Mouse (Mus musculus) hindbrain, embryonic 13.5 days (tissue): ENCODE data around the gene Abtb1. TPM values are rescaled to one million over a fixed set of nuclear protein-coding genes. Genes with fewer than 3 reads are reported as not detected.
A peak's percentile ranks its signal among the peaks of the same experiment; 100 is the strongest.

Experiments
- ATAC-seq: fragments of 200-750 bp; cut with Nextera tagmentation; 2 replicates; pipeline ENCODE4 v1.8.0; 2017; ENCODE audit warnings: moderate TSS enrichment; ENCODE audit not compliant: low FRiP score
- H3K27ac ChIP-seq: fragments of 300-500 bp; sonication (generic); 2 replicates; pipeline ENCODE4 v1.5.1; 2015; ENCODE audit warnings: inconsistent platforms, mild to moderate bottlenecking, moderate library complexity
- H3K27me3 ChIP-seq: fragments of 300-500 bp; sonication (generic); 2 replicates; pipeline ENCODE4 v1.6.1; 2015; ENCODE audit warnings: mild to moderate bottlenecking, inconsistent platforms
- H3K36me3 ChIP-seq: fragments of 300-500 bp; sonication (generic); 2 replicates; pipeline ENCODE4 v1.6.1; 2015; ENCODE audit warnings: mild to moderate bottlenecking, inconsistent platforms
- H3K4me1 ChIP-seq: fragments of 300-500 bp; sonication (generic); replicated peaks from 2 replicates; pipeline ENCODE4 v1.6.1; 2015; ENCODE audit warnings: inconsistent platforms
- H3K4me2 ChIP-seq: fragments of 300-500 bp; sonication (generic); 2 replicates; pipeline ENCODE4 v1.6.1; 2015; ENCODE audit warnings: inconsistent platforms, mild to moderate bottlenecking, moderate library complexity
- H3K4me3 ChIP-seq: fragments of 300-500 bp; sonication (generic); 2 replicates; pipeline ENCODE4 v1.5.1; 2015; ENCODE audit warnings: mild to moderate bottlenecking, inconsistent platforms
- H3K9ac ChIP-seq: fragments of 300-500 bp; sonication (generic); 2 replicates; pipeline ENCODE4 v1.6.1; 2015; ENCODE audit warnings: mild to moderate bottlenecking, inconsistent platforms
- H3K9me3 ChIP-seq: fragments of 300-500 bp; sonication (generic); 2 replicates; pipeline ENCODE4 v1.6.1; 2016; ENCODE audit warnings: inconsistent platforms
- WGBS: fragments of 180-500 bp; shearing (Covaris S2); methylation state at CpG from one replicate; pipeline ENCODE4 v1.1.7; 2015; 5-methylcytosine and 5-hydroxymethylcytosine counted together
- polyA plus RNA-seq: library from polyadenylated mRNA; unstranded; fragments of >200 nt; fragmentation: Nextera tagmentation; extraction: Ambion mirVana; gene quantifications from 2 replicates; pipeline ENCODE4 v1.2.1, GENCODE M21; 2015

Abtb1 gene
- polyA plus RNA-seq, 1 experiment from 2014 or later, result 36.3 TPM

DNA sequence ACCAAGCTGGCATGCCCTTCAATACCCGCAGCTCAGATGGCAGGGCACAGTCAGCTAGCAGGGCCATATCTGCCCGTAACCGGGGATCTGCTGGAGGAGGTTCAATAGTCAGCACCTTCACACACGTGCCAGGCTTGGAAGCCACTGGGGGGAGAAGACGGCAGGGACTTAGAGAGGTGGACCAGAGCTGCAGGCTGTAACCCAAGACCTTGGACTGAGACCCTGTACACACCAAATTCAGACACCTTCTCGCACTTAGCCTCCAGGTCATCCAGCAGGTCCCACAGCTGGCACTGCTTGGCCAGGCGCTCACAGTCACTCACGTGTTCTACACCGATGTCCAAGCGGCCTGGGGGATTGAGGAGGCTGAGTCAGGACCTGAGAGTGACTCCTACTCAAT, 3.2 kb downstream of the Abtb1 start:
- no peaks in the 10 kb centered on the region for H3K27me3 ChIP-seq
- peaks cover 52% of the 10 kb centered on the region for H3K36me3 ChIP-seq
- H3K4me1 ChIP-seq, result peaks cover 36% of the 10 kb centered on the region
- WGBS, result 92% methylated on average over 10 of the region's 10 CpGs
- H3K4me3 ChIP-seq, result no peak overlapping the region
- H3K9me3 ChIP-seq, result no peaks in the 10 kb centered on the region
- no peak overlapping the region for H3K4me2 ChIP-seq
- no peak overlapping the region for H3K9ac ChIP-seq
- no peak for ATAC-seq
- no peak overlapping the region for H3K27ac ChIP-seq

DNA sequence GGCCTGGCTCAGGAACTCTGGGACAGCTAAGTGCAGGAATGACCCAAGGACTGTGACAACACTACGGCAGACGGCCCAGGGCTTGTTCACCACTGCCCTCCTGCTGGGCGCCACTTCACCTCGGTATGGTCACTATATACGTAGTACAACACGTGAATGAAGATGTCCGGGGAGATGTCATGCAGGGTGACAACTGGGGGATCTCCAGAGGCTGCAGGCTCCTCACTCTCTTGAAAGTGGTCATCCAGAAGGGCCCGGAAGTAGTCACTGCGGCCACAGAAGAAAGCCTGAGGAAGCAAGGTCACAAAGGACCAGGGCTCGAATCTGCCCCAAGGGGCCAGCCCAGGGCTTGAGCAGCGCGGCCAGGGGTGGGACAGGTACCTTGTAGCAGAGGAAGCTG, 3.8 kb downstream of the Abtb1 start:
- H3K9ac ChIP-seq, result no peak overlapping the region
- no peaks in the 10 kb centered on the region for H3K27me3 ChIP-seq
- H3K4me1 ChIP-seq, result peaks cover 30% of the 10 kb centered on the region
- no peak for ATAC-seq
- H3K36me3 ChIP-seq, result peaks cover 46% of the 10 kb centered on the region
- H3K9me3 ChIP-seq, result no peaks in the 10 kb centered on the region
- 93% methylated on average over 12 of the region's 12 CpGs for WGBS
- no peak overlapping the region for H3K27ac ChIP-seq
- H3K4me2 ChIP-seq, result no peak overlapping the region
- no peak overlapping the region for H3K4me3 ChIP-seq

DNA sequence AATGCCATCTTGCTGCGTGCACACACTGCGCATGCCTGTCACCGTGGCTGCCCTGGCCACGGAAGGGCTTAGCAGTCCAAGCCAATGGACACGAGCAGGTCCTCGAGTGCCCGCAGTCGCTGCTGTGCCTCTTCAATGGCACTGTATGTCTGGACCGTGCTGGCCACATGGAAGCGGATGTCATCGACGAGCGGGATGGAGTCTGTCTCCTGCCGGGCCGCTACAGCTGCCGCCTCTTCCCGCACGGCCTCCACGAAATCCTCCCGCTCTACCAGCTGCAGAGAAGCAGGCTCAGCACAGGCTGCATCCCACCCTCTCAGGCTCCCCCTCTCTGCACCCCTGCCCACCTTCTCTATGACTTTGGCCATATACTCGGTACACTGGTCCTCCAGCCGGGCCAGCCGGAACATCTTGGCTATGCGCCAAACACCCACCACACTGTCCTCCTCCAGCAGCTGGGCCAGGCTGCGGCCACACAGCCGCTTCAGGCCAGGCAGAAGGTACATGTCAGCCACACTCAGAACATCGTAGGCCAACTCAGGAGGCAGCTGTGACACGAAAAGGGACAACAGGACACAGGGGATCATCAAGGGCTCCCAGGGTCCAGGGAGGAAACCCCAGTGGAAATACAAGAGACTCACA, 5.5 kb downstream of the Abtb1 start:
- no peak overlapping the region; the same call in 1 of the 2 replicates for H3K27ac ChIP-seq
- no peak overlapping the region for H3K4me3 ChIP-seq
- H3K9me3 ChIP-seq, result no peaks in the 10 kb centered on the region
- peaks cover 46% of the 10 kb centered on the region for H3K36me3 ChIP-seq
- no peak overlapping the region for H3K9ac ChIP-seq
- no peak for ATAC-seq
- peaks cover 22% of the 10 kb centered on the region for H3K4me1 ChIP-seq
- 87% methylated on average over 28 of the region's 28 CpGs for WGBS
- no peaks in the 10 kb centered on the region for H3K27me3 ChIP-seq
- no peak overlapping the region for H3K4me2 ChIP-seq

DNA sequence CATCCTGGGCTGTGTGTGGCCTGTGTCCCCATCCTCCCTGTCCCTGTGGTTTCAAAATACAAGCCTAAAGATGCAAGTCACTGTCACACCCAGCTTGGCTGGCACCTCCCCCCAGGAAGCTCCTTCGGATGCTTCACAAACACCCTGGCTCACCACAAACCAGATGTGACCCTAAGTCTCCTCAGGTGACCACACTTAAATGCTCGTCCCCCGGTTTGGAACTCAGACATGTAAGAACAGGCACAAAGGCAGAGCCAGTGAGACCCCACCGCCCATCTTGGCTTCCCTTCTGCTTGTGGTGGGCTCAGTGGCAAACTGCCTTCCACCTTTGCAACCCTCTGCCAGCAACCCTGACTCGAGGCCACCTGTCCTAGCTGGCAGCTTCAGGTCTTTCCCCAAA, 6.7 kb downstream of the Abtb1 start:
- no peak for ATAC-seq
- Histone ChIP-seq H3K9me3 (no peaks in the 10 kb centered on the region), H3K4me2 (no peak overlapping the region), H3K4me1 (peaks cover 10% of the 10 kb centered on the region), H3K36me3 (peaks cover 46% of the 10 kb centered on the region), H3K9ac (no peak overlapping the region), H3K27me3 (no peaks in the 10 kb centered on the region), H3K4me3 (no peak overlapping the region), H3K27ac (no peak overlapping the region)
- WGBS, result 82% methylated on average over 5 of the region's 5 CpGs

DNA sequence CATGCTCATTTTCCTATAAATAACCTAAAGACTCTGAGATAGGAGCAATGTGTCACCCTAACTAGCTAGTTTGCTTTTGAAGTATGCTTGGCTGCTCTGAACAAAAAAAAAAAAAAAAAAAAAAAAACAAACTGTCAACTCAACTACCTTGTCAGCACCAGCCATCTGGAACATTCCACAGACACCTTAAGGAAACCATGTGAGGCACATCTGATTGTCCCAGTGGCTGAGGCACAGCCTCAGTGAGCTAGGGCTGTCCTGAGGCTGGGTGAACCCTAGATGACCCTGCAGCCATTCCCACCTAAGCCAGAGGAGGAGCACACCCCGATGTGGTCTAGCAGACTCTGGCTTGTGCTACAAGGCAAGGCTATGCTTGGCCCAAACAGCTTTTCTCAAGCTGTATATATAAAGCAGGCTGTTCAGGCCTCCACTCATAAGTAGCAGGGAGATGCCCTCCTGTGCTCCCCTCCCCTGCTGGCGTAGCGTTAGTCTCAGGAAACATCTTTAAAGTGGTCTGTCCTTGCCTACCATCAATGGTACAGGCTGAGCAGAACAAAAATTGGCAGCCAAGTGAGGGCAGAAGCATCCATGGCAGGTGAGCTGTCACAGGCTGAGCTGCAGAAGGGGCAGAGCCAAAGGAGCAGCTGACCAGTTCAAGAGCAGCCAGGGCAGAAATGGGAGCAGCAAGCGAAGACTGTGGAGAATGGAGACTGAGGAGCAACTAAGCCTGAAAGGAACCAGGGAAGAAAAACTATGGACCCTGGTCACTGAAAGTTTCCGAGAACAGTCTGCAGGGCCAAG, 8.2 kb downstream of the Abtb1 start:
- H3K9ac ChIP-seq, result peak overlapping the region; percentile 49; the same call in 1 of the 2 replicates
- H3K27me3 ChIP-seq, result no peaks in the 10 kb centered on the region
- H3K4me1 ChIP-seq, result peaks cover 5% of the 10 kb centered on the region; the same call in 1 of the 2 replicates
- ATAC-seq, result no peak
- WGBS, result 93% methylated on average over 5 of the region's 5 CpGs
- no peak overlapping the region for H3K27ac ChIP-seq
- no peak overlapping the region for H3K4me2 ChIP-seq
- peaks cover 35% of the 10 kb centered on the region for H3K36me3 ChIP-seq
- no peak overlapping the region for H3K4me3 ChIP-seq
- no peaks in the 10 kb centered on the region for H3K9me3 ChIP-seq

DNA sequence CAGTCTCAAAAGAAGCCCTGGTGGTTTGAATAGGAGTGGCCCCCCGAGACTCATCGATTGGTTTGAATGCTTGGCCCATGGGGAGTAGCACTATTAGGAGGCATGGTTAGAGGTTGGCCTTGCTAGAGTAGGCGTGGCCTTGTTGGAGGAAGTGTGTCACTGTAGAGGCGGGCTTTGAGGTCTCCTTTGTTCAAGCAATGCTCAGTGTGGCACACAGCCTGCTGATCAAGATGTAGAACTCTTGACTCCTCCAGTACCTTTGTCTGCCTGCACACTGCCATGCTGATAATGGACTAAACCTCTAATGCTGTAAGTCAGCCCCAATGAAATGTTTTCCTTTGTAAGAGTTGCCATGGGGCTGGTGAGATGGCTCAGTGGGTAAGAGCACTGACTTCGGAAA, 9.1 kb downstream of the Abtb1 start:
- H3K27me3 ChIP-seq, result no peaks in the 10 kb centered on the region
- H3K9me3 ChIP-seq, result no peaks in the 10 kb centered on the region
- no peak overlapping the region for H3K4me2 ChIP-seq
- H3K36me3 ChIP-seq, result peaks cover 27% of the 10 kb centered on the region
- ATAC-seq, result no peak
- WGBS, result 71% methylated on average over 5 of the region's 5 CpGs
- peaks cover 9% of the 10 kb centered on the region for H3K4me1 ChIP-seq
- H3K9ac ChIP-seq, result no peak overlapping the region
- H3K27ac ChIP-seq, result no peak overlapping the region
- H3K4me3 ChIP-seq, result no peak overlapping the region

DNA sequence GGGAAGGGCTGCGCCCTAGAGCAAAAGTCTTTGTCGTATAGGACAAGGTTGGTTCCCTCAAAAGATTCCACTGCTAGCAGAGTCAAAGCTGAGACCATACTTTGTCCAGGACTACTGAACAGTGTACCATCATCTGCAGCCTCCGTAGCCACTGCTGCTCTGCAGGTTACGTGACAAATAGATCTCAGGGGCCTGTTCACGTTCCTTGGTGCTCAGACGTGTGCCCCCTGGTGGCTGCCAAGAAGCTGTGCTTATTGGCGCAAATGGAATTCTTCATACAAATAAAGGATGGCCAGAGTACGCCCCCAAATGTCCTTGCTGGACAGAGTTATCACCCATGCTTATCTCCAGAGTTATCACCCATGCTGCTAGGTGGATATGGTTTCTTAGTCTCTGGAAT, 10.3 kb downstream of the Abtb1 start:
- H3K9me3 ChIP-seq, result no peaks in the 10 kb centered on the region
- H3K36me3 ChIP-seq, result peaks cover 15% of the 10 kb centered on the region
- H3K27ac ChIP-seq, result no peak overlapping the region
- WGBS, result 25% methylated on average over 8 of the region's 8 CpGs
- no peak overlapping the region for H3K4me2 ChIP-seq
- H3K4me3 ChIP-seq, result no peak overlapping the region
- peak; percentile 34 for ATAC-seq
- H3K9ac ChIP-seq, result no peak overlapping the region
- no peaks in the 10 kb centered on the region for H3K27me3 ChIP-seq
- peaks cover 17% of the 10 kb centered on the region for H3K4me1 ChIP-seq

DNA sequence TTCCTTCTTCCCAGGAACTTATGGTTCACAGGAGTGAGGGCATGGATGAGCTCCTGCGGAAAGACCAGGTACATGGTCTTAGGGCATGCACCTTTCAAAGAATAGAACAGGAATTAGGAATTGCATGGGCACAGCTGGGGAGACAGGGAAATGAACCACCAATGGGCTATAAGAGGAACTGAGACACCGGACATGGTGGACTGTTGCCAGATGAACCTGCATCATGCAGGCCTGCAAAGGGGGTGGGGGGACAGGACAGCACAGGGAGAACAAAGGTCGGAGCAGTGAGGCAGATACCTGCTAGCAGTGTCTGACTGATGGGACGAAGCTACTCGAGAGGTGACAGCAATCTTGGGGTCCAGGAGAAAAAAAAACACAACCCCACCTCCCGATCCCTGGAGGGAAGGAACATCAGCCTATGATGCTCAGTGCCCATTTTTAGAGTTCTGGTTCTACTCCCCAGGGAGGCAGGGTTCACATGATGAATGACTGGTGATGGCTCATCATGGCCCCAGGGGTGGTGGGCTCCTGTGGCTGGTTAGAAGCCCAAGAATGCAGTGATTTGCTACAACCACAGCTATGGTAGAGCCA, 11.6 kb downstream of the Abtb1 start:
- Histone ChIP-seq H3K27ac (no peak overlapping the region), H3K4me2 (no peak overlapping the region), H3K36me3 (peaks cover 4% of the 10 kb centered on the region; the same call in 1 of the 2 replicates), H3K27me3 (no peaks in the 10 kb centered on the region), H3K9me3 (no peaks in the 10 kb centered on the region), H3K4me1 (peaks cover 19% of the 10 kb centered on the region), H3K9ac (no peak overlapping the region), H3K4me3 (no peak overlapping the region)
- 89% methylated on average over 6 of the region's 6 CpGs for WGBS
- no peak for ATAC-seq

DNA sequence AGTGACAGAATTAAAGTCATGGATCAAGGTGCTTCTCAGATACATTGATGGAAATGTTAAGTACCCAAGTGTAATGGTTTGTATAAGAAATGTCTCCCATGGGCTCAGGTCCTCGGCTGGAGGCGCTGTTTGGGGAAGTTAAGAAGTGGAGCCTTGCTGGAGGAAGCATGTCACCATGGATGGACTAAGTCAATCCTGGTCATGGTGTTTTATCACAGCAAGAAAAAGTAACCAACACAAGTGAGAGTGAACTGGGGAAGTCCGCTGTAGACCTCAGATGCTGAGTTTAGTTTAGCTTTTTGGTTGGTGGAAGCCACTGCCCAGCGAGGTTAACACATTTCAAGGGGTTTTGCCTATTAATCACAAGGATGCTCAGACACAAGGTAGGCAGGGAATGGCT, 12.2 kb downstream of the Abtb1 start:
- no peaks in the 10 kb centered on the region for H3K36me3 ChIP-seq
- ATAC-seq, result no peak
- no peaks in the 10 kb centered on the region for H3K9me3 ChIP-seq
- no peak overlapping the region for H3K9ac ChIP-seq
- H3K27me3 ChIP-seq, result no peaks in the 10 kb centered on the region
- WGBS, result 88% methylated on average over 4 of the region's 4 CpGs
- peaks cover 19% of the 10 kb centered on the region for H3K4me1 ChIP-seq
- H3K4me2 ChIP-seq, result no peak overlapping the region
- no peak overlapping the region for H3K4me3 ChIP-seq
- no peak overlapping the region for H3K27ac ChIP-seq

DNA sequence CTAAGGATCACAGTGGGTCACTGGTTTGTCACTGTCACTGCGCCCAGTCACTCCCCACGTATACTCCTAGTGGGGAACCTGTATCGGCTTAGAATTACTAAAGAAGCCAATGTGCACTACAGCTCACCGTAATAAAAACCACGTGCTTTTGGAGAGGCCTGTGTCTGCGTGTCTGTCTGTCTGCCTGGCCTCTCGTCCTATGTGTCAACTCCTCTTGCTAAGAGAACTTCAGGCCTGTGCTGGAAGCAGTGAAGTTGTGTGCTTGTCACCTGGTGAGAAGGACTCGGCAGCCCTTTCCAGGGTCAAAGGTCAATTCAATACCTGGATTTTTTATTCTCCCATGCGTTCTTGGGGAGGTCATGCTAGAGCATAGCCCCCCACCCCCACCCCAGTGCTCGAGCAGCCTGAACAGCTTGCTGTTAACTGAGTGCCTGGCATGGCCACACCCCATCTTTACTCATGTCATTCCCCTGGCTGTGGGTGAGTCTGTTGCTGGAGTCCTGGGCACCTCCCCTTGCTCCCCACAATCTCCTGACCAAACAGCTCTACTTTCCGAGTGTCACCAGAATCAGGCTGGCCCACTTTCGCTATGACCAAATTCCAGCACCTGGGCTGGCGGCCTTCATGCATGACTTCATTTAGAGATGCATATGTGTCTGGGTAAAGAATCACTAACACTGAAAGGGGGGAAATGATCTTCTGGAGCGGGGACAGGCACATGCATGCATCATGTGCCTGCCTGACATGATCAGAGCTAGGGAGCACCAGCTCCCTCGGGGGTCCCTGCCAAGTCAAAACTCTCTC, 13.4 kb downstream of the Abtb1 start:
- no peak for ATAC-seq
- H3K27me3 ChIP-seq, result 0 out of 2 replicates have a peak, but pooled peaks cover 5% of the 10 kb centered on the region
- peaks cover 19% of the 10 kb centered on the region for H3K4me1 ChIP-seq
- H3K27ac ChIP-seq, result no peak overlapping the region
- no peak overlapping the region for H3K4me2 ChIP-seq
- H3K9me3 ChIP-seq, result no peaks in the 10 kb centered on the region
- no peak overlapping the region for H3K4me3 ChIP-seq
- no peaks in the 10 kb centered on the region for H3K36me3 ChIP-seq
- H3K9ac ChIP-seq, result no peak overlapping the region
- 69% methylated on average over 15 of the region's 15 CpGs for WGBS

DNA sequence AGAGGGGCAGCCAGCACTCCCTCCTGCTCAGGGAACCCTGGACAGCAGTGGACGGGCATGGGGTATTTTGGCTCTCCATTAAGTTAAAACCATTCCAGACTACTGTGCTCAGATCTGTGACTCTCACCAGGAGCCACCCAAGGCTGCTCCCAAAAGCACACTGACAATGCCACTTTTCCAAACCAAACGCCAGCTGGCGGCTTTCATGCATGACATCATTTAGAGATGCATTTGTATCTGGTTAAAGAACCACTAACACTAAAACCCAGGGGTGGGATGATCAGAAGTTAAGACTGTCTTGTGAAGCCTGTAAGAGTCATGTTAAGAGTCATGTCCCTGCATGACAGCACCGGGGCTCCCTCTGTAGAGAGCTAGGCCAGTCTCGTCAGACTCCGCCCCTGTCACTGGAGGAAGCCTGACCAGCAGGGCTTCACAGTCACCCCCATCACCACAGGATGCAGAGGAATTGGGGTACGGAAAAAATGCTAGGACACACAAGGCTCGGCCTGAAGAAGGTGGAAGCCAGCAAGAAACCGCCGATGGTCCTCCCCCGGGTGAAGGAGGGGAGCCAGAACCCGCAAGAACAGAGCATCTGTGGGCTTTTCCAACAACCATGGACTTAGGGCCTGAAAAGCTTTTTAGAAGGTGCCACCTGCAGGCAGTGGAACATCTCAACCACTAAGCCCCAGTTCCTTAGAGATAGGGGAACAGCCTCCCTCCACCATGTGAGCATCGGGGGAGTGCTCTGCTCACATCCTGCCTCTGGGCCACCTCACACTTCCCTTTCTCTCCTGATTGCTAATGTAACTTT, 14.2 kb downstream of the Abtb1 start:
- ATAC-seq, result no peak
- no peak overlapping the region for H3K4me2 ChIP-seq
- H3K9me3 ChIP-seq, result no peaks in the 10 kb centered on the region
- 55% methylated on average over 13 of the region's 13 CpGs for WGBS
- H3K9ac ChIP-seq, result no peak overlapping the region
- H3K36me3 ChIP-seq, result no peaks in the 10 kb centered on the region
- no peak overlapping the region for H3K4me3 ChIP-seq
- peaks cover 19% of the 10 kb centered on the region for H3K4me1 ChIP-seq
- peak overlapping the region; percentile 58 for H3K27ac ChIP-seq
- H3K27me3 ChIP-seq, result 0 out of 2 replicates have a peak, but pooled peaks cover 5% of the 10 kb centered on the region
